Mouse (Mus musculus) kidney, embryonic 14.5 days (tissue): ENCODE data around the gene Csf2ra. TPM values are rescaled to one million over a fixed set of nuclear protein-coding genes. Genes with fewer than 3 reads are reported as not detected.

Source experiments
- ATAC-seq: fragments of 200-750 bp; cut with Nextera tagmentation; 2 replicates; pipeline ENCODE4 v1.8.0; 2017; ENCODE audit warnings: moderate number of reproducible peaks, mild to moderate bottlenecking, moderate TSS enrichment, moderate library complexity; ENCODE audit not compliant: low FRiP score, low TSS enrichment
- H3K27ac ChIP-seq: fragments of 300-500 bp; sonication (generic); 2 replicates; pipeline ENCODE4 v1.5.1; 2014; ENCODE audit warnings: low read depth, mild to moderate bottlenecking, low read length, moderate library complexity, mixed read lengths
- H3K27me3 ChIP-seq: fragments of 300-500 bp; sonication (generic); 2 replicates; pipeline ENCODE4 v1.6.1; 2014; ENCODE audit warnings: mild to moderate bottlenecking, low read length; ENCODE audit not compliant: control insufficient read depth, insufficient read depth
- H3K36me3 ChIP-seq: fragments of 300-500 bp; sonication (generic); 2 replicates; pipeline ENCODE4 v1.6.1; 2014; ENCODE audit warnings: low read length, mixed read lengths; ENCODE audit not compliant: control insufficient read depth, insufficient read depth
- H3K4me1 ChIP-seq: fragments of 300-500 bp; sonication (generic); 2 replicates; pipeline ENCODE4 v1.6.1; 2014; ENCODE audit warnings: low read length, mixed read lengths; ENCODE audit not compliant: control insufficient read depth, insufficient read depth
- H3K4me2 ChIP-seq: fragments of 300-500 bp; sonication (generic); replicated peaks from 2 replicates; pipeline ENCODE4 v1.6.1; 2014; ENCODE audit warnings: low read depth, mild to moderate bottlenecking, low read length
- H3K4me3 ChIP-seq: fragments of 300-500 bp; sonication (generic); 2 replicates; pipeline ENCODE4 v1.5.1; 2014; ENCODE audit warnings: mild to moderate bottlenecking, low read length
- H3K9ac ChIP-seq: fragments of 300-500 bp; sonication (generic); 2 replicates; pipeline ENCODE4 v1.6.1; 2014; ENCODE audit warnings: low read depth, mild to moderate bottlenecking, low read length, moderate library complexity
- H3K9me3 ChIP-seq: fragments of 300-500 bp; sonication (generic); 2 replicates; pipeline ENCODE4 v1.6.1; 2016; ENCODE audit warnings: low read length; ENCODE audit not compliant: control insufficient read depth
- WGBS: fragments of 180-500 bp; shearing (Covaris S2); extraction: QIAGEN DNeasy Blood & Tissue Kit; methylation state at CpG from one replicate; pipeline ENCODE4 v1.1.7; 2014; 5-methylcytosine and 5-hydroxymethylcytosine counted together
- polyA plus RNA-seq: library from polyadenylated mRNA; unstranded; fragments of >200 nt; fragmentation: Nextera tagmentation; extraction: Ambion mirVana; gene quantifications from 2 replicates; pipeline ENCODE4 v1.2.1, GENCODE M21; 2014

Csf2ra gene
- polyA plus RNA-seq, 1 experiment from 2014 or later = 36.8 TPM

DNA sequence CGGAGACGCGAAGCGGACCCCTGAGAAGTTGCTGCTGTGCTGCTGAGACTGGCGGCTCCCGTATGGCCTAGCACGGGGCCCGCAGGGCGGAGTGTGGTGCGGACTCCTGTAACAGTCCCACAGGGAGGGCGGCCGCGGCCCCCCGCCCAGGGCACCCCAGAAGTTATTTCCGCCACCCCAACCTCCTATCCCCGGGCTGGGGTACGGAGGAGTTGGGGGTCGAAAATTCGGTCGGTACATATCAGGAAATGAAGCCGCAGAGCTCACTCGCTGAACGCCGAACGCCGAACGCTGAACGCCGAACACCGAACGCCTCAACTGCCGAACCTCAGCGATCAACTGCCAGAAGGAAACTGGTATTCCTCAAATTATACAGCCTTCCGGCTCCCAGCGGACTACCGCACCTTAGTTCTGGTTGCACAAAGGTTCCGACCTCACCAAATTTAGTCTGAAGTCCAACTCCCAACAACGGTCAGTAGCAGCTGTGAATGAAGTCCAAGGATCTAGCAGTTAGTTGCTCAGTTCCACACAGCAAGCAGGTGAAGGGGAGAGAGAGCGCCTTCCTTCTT is 52.4 kb downstream of the Csf2ra start, which contains the start of gene Gm7102:
Gene Gm7102 (minus strand): TSS at position 554 of the 569 bp plus-strand sequence.
- peak within 1 kb of the TSS; percentile 35 for H3K4me3 ChIP-seq
- peak within 1 kb of the TSS; percentile 57 for H3K4me2 ChIP-seq
- 38% methylated on average over 39 of the region's 39 CpGs for WGBS
- H3K9ac ChIP-seq = peak within 1 kb of the TSS; percentile 52; the same call in 1 of the 2 replicates
- no peaks in the 10 kb centered on the region for H3K27me3 ChIP-seq
- H3K27ac ChIP-seq = no peak within 1 kb of the TSS
- no peaks in the 10 kb centered on the region for H3K9me3 ChIP-seq
- no peaks in the 10 kb centered on the region for H3K36me3 ChIP-seq
- ATAC-seq = 0 out of 2 replicates have a peak, but pooled peaks have one; percentile 43
- H3K4me1 ChIP-seq = no peaks in the 10 kb centered on the region

Other genes starting within 250 kb of the Csf2ra start
- 41.7 and 54.0 TPM in 2 replicates for gene Zfp950, start 87.6 kb downstream of the Csf2ra start, polyA plus RNA-seq
- gene Gm7102, start 52.1 kb downstream of the Csf2ra start, polyA plus RNA-seq = 0.23 and 0.28 TPM in 2 replicates
- not detected in 2 replicates for gene Gm6020, start 44.5 kb downstream of the Csf2ra start, polyA plus RNA-seq
- not detected in 2 replicates for gene Gm21060, start 68.6 kb upstream of the Csf2ra start, polyA plus RNA-seq